Mouse (Mus musculus): ENCODE measurements around the gene Agbl5.

GRCm38 (mm10) chr5:30943004-30943403 lies 54.5 kb downstream of the Agbl5 start:
- TF ChIP-seq CTCF (IDR thresholded peaks at IDR 0.05; ENCODE audit: low read depth) (peak; percentile 30; the same call in 1 of the 2 replicates), EP300 (IDR thresholded peaks at IDR 0.05; ENCODE audit: low read depth) (no peak)
